Mouse (Mus musculus): ENCODE measurements around the gene Best1. TPM values are rescaled to one million over a fixed set of nuclear protein-coding genes. Genes with fewer than 3 reads are reported as not detected.
A peak's percentile ranks its signal among the peaks of the same experiment; 100 is the strongest.

The Best1 gene
- total RNA-seq, 2 experiments from 2014 or later: 0.11 to 0.14 TPM

DNA sequence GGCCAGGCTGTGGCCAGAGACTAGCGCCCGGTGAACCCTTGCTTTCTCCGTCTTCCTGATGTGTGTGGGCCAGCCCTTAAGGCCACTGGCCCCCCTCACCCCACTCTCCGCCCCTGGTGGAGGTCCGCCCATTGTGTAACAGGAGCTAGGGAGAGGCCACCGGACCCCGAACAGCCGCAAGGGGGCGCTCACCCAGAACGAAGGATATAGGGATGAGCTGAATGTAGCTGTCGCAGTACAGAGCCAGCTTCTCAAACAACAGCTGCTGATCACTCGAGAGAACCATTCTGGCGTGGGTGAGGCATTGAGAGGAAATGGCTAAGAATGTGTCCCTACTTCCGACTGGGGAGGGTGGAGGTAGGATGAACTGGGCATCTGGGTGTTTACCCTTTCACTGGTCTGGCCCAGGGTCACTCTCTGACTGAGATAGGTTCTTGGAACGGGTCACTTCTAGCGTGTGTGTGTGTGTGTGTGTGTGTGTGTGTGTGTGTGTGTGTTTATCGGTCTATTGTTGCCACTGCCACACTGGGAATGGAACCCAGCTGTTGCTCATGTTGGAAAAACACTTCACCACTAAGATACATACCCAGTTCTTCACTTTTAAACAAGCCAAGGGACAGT is 8.3 kb downstream of the Best1 start:
- DNase-seq: peak; percentile 90 to 92
- intact Hi-C loops (cut with DNase I): no loop called here

DNA sequence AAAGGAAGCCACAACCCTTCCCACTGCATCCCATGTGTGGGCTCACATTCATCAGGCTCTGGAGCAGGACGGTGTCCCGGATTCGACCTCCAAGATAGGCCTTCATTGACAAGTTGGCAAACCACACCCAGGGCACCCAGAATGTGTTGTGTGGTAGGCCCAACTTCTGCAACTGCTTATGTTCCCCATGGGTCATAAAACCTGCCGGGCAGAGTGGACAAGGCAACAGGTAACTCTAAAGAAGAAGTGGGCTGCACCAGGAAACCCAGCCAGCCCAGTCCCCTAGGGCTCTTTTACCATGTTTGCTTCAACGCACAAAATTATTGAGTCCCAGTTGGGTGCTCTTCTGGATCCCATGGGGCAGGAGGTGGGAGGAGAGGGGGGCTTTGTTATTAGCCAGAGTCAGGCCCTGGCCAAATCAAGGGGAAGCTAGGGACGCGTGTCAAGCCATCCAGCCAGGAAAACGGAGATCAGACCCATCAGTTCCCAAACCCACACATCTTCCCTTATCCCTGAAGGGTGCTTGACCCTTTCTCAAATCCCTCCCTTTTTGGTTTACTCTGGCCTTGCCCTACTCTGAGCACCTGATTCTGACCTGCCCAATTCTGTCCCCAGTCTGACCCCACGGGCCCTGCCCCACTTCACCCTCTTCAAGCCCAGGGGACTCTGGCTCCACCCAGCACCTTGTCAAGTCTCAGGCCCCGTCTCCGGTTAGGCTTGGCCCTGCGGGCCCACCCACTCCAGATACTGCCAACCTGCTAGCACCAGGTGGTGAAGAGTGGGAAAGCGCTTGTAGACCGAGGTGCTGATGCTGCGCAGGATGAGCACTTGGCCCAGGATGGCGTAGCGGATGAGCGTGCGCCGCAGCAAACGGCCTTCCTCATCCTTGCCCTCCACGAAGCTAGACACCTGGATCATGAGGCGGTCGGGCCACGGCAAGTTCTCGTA is 9.1 kb downstream of the Best1 start:
- intact Hi-C loops (cut with DNase I): no loop called here
- DNase-seq: no peak

DNA sequence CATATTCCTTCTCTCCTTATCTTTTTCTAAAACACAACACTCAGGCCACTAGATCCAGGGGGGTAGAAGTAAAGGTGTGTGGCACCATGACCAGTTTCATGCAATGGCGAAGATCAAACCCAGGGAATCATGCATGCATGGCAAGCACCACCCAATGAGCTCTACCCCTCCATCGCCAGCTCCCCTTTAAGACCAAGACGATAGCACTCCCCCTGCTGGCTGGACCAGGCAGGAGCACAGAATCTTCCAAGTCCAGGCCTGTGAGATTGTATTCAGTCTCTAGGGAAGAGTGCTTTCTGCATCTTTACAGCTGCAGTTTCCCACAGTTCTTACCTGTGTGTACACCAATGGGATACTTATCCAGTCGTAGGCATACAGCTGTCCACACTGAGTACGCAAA is 10.1 kb downstream of the Best1 start:
- DNase-seq: peak; percentile 84 to 86
- intact Hi-C loops (cut with DNase I): loop anchor here (1.0 kb wide), 1 partner anchor 75 kb away; no protein-coding TSS in a partner anchor

DNA sequence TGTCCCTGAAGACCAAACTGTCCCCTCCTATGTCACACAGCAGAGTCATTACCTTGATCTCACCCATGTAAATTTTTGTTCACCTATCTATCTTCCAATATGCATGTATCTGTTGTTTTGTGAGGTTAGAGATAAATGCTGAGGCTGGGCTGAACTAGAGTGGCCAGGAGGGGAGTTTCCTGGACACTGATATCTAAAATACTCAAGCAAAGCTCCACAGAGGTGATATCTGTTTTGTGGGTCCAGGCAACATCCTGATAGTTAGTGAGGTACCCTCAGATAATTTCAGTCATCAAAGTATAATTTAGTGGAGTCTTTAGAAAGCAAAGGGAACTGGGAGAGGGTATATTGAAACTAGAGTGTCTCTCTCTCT is 11.6 kb downstream of the Best1 start:
- intact Hi-C loops (cut with DNase I): no loop called here
- DNase-seq: no peak

DNA sequence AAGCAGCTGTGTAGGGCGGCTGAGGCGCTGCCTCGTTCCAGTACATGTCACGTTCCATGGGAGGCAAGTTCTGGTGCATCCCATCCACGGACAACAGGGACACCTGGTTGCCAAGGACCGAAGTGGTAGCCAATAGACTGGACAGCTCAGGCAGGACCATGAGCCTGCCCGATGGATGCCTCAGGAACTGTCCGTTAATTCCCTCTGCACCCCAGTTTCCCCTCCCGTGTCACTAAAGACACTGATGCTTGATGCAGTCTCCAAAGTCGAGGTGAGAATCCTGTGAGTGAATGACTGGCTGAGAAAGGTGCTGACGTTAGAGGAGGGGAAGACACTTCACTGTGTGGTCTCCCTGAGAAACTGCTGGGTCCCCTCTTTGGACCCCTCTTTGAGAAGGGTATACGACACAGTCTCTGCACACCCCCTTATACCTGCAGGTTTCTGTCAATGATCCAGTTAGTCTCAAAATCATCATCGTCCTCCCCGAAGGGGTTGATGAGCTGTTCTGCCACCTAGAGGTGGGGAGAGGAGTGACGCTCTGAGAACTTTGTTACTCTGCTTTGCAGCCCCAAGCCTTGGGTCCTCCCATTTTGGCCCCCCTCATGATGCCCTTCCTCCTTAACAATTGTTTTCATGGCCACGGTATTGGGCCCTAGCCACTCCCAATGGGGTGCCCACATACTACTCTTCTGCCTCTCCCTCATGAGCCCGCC is 12.1 kb downstream of the Best1 start:
- intact Hi-C loops (cut with DNase I): no loop called here
- peak in 1 of 2 experiments; percentile 46 for DNase-seq

- DNase-seq: no peak
- intact Hi-C loops (cut with DNase I): no loop called here
Observed at GRCm38 (mm10) chr19:9987593-9987992, 13.8 kb downstream of the Best1 start.

DNA sequence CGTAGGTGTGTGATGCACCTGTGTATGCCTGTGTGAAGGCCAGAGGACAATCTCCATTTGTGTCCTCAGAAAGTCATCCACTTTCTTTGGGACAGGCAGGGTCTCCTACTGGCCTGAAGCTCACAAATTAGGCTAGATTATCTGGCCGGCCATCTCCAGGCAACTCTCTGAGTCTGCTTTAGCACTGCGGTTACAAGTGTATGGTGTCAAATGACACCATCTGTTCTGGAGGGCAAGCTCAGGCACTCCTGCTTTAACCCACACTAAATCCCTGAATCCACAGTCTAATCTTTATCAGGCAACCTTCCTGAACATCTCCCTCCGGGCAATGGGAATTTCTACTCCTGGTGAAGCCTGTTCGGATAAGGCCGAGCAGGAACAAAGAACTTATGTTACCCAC is 14.2 kb downstream of the Best1 start:
- intact Hi-C loops (cut with DNase I): no loop called here

DNA sequence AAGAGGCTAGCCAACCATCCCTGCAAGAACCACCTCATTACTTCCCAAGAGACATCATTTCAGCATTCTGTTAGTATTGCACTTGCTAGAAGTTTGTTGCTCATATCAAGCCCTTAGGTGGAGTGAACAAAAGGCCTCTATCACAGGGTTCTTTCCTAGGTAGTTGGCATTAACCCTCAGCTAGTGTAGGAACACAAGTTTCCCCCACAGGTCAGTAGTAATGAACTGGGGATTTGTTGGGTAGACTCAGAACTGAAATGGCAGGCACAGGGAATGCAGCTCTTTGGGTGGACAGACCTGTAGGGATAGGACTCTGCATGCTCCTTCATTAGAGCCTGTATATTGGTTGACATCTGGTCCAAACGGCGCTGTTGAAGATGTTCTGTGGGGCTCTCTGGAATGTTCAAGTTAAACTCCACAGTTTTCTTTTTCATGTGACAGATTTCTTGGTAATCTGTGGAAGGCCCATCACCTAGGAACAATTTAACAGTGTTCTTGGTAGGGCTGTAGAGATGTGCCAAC is 15.5 kb downstream of the Best1 start:
- no peak for DNase-seq
- intact Hi-C loops (cut with DNase I): no loop called here

More for the DNA sequence above, 14.2 kb downstream of the Best1 start:
- no peak for DNase-seq

- intact Hi-C loops (cut with DNase I): no loop called here
Observed at GRCm38 (mm10) chr19:9985190-9985899, 16.1 kb downstream of the Best1 start.

DNA sequence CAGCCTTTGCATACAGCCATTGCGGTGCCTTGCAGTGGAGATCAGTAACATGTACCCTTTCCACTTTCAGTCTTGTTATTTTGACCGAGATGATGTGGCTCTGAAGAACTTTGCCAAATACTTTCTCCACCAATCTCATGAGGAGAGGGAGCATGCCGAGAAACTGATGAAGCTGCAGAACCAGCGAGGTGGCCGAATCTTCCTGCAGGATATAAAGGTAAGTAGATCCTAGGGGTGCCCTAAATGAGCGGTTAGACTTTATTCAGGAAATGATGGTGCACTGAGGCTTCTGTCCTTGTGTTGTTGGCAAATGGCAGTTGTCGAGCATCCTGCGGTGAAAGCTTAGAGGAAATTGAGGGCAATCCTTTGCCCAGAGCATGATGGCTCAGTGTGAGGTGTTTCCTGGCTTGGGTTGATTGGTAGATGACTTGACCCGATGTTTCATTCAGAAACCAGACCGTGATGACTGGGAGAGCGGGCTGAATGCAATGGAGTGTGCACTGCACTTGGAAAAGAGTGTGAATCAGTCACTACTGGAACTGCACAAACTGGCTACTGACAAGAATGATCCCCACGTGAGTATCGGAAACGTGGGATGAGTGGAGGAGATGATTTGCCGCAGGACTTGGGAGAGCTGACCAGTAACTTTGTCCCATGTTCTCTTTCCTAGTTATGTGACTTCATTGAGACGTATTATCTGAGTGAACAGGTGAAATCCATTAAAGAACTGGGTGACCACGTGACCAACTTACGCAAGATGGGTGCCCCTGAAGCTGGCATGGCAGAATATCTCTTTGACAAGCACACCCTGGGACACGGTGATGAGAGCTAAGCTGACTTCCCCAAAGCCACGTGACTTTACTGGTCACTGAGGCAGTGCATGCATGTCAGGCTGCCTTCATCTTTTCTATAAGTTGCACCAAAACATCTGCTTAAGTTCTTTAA is 17.1 kb downstream of the Best1 start:
- intact Hi-C loops (cut with DNase I): no loop called here
- no peak for DNase-seq

More at GRCm38 (mm10) chr19:9985190-9985899, 16.1 kb downstream of the Best1 start:
- no peak for DNase-seq

GRCm38 (mm10) chr19:9982852-9983542 is 18.4 kb downstream of the Best1 start:
- intact Hi-C loops (cut with DNase I): loop anchor here (2.0 kb wide), 1 partner anchor 28 kb away; no protein-coding TSS in a partner anchor
- peak in 1 of 2 experiments; percentile 70 for DNase-seq

DNA sequence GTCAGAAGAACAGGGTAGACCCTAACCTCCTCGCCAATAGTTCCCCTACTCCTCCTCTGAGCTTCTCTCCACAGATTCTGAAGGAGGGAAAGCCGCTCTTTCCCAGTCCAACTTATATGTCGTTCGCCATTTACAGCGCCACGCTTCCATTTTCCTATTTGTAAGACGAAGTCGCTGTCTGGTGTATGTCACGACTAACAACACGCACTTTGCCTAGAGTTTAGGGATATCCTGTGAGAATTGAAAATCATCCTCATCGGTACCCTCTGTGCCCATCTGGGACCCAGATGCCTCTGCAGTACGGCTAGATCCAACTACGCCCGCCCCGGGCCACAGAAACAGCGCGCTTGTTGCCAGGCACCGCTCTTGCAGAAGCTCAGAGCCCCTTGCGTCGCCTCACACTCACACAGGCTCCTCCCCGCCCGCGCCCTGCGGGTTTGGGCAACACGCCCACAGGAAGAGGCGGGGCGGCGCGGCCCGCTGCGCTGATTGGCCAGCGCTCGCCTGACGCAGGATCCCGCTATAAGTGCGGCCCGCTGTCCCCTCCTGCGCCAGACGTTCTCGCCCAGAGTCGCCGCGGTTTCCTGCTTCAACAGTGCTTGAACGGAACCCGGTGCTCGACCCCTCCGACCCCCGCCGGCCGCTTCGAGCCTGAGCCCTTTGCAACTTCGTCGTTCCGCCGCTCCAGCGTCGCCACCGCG is 19.1 kb downstream of the Best1 start:
- intact Hi-C loops (cut with DNase I): loop anchor here (2.0 kb wide), 1 partner anchor 28 kb away; no protein-coding TSS in a partner anchor
- peak; percentile 96 to 97 for DNase-seq

- no peak for DNase-seq
- intact Hi-C loops (cut with DNase I): loop anchor here (2.0 kb wide), 1 partner anchor 27 kb away; no protein-coding TSS in a partner anchor
Observed at GRCm38 (mm10) chr19:9981621-9982020, 19.8 kb downstream of the Best1 start.

DNA sequence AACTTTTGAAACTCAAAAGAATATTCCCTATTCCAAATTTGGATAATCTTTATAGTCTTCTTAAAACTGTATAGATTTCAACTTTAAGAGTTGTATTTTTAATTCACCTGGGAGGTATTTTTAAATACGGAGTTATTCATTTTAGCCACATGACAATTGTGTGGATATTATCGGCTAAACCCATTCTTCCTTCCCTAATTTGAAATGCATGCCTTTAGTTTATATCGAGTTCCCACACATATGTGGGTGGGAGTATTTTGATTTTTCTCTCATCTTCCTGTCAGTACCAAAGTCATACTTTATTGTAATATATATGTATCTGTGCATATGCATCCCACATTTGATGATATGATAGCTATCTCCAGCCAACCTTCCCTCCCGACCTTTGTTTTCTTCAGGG is 21.2 kb downstream of the Best1 start, which contains the start of gene Fth1:
TSS of gene Fth1 (plus strand) at position 341 of the 400 bp plus-strand sequence.
- DNase-seq: no peak
- intact Hi-C loops (cut with DNase I): no loop called here

DNA sequence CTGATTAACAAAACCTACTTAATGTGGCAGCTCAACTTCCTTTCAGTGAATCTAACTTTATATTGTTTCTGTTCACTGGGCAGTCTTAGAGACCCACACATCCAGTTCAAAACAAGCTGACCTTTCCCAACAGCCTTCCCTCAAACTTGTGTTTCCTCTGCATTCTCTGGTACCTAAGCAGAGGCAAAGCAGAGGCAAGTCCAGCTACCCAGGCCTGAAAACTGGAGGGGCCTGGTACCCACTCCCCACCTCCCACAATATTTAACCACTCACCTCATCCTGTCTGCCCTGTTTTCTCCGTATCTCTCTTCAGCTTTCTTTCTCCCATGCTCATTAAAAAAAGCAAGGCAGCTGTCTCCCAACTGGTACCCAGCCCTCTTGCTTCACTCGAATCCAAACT is 22.3 kb downstream of the Best1 start:
- intact Hi-C loops (cut with DNase I): no loop called here

DNA sequence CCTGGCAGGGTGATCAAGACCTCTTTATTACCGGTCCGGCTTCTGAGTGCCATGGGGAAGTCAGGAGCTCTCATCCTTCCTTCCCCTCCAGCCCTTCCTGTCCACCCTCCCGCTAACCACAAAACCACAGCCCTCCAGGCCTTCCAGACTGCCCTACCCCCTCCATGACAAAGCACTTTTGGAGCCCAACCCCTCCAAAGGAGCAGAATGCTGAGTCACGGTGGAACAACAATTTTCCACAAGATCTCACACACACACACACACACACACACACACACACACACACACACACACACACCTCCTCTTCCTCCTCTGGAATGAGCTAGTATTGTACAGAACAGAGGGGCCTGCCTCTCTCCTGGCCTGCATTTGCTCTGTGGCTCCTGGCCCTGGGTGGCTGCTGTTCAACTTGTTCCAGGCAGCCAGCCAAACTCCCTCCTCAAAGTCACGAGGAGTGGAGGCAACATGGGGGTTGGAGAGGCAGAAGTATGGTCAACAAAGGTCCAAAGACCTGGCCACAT is 22.9 kb downstream of the Best1 start:
- intact Hi-C loops (cut with DNase I): no loop called here
- peak; percentile 86 to 90 for DNase-seq

More for the DNA sequence above, 22.3 kb downstream of the Best1 start:
- DNase-seq: no peak

GRCm38 (mm10) chr19:9977085-9977484 is 24.3 kb downstream of the Best1 start:
- intact Hi-C loops (cut with DNase I): no loop called here

More at GRCm38 (mm10) chr19:9977085-9977484, 24.3 kb downstream of the Best1 start:
- no peak for DNase-seq
